Mouse (Mus musculus) thymus, adult 2 months (tissue): ENCODE data around the gene Txn1. TPM values are rescaled to one million over a fixed set of nuclear protein-coding genes. Genes with fewer than 3 reads are reported as not detected.

Experiments
- DNase-seq: peaks from one replicate; pipeline ENCODE4 v3.0.0; 2021
- H3K27ac ChIP-seq: fragments of 200-500 bp; 2 replicates; pipeline ENCODE4 v1.5.1; 2012; ENCODE audit warnings: low read length, control low read depth; ENCODE audit not compliant: control insufficient read depth, insufficient read depth
- H3K27me3 ChIP-seq: fragments of 200-500 bp; 2 replicates; pipeline ENCODE4 v1.6.1; 2012; ENCODE audit warnings: mild to moderate bottlenecking, low read length, moderate library complexity, mixed read lengths; ENCODE audit not compliant: control insufficient read depth, insufficient read depth
- H3K36me3 ChIP-seq: fragments of 200-500 bp; 2 replicates; pipeline ENCODE4 v1.6.1; 2012; ENCODE audit warnings: mild to moderate bottlenecking, low read length, moderate library complexity; ENCODE audit not compliant: control insufficient read depth, insufficient read depth
- H3K4me1 ChIP-seq: fragments of 200-500 bp; replicated peaks from 2 replicates; pipeline ENCODE4 v1.6.1; 2012; ENCODE audit warnings: low read length; ENCODE audit not compliant: control insufficient read depth, insufficient read depth
- H3K4me3 ChIP-seq: fragments of 200-500 bp; 2 replicates; pipeline ENCODE4 v1.5.1; 2012; ENCODE audit warnings: mild to moderate bottlenecking, low read length, control low read depth, moderate library complexity; ENCODE audit not compliant: control insufficient read depth, insufficient read depth
- CTCF ChIP-seq: fragments of 200-500 bp; IDR thresholded peaks from 2 replicates; pipeline ENCODE4 v1.5.1; 2012; ENCODE audit warnings: mild to moderate bottlenecking, control low read depth, low read length, moderate library complexity, borderline replicate concordance; ENCODE audit not compliant: control insufficient read depth, poor library complexity, insufficient read depth; ENCODE audit errors: extremely low read depth
- POLR2A ChIP-seq: fragments of 200-500 bp; IDR thresholded peaks from 2 replicates; pipeline ENCODE4 v1.6.1; 2012; ENCODE audit warnings: mild to moderate bottlenecking, low read length, control low read depth, moderate library complexity; ENCODE audit not compliant: control insufficient read depth, poor library complexity, insufficient read depth; ENCODE audit errors: extremely low read depth
- WGBS: fragments of 180-500 bp; shearing (Covaris S2); methylation state at CpG from one replicate; pipeline ENCODE4 v1.1.7; 2018; 5-methylcytosine and 5-hydroxymethylcytosine counted together
- polyA plus RNA-seq: library from polyadenylated mRNA; depleted of rRNA; stranded (reverse); fragments of >200 nt; gene quantifications from 2 replicates; pipeline ENCODE4 v1.2.3, GENCODE M21; 2012; rRNA removed

Txn1 gene
- polyA plus RNA-seq, 1 experiment: 214 TPM

- Histone ChIP-seq H3K27ac (no peak overlapping the region), H3K4me1 (peaks cover 8% of the 10 kb centered on the region), H3K4me3 (no peak overlapping the region), H3K36me3 (no peaks in the 10 kb centered on the region), H3K27me3 (no peaks in the 10 kb centered on the region)
- DNase-seq: peak; percentile 79
- WGBS: 6% methylated on average over 5 of the region's 5 CpGs
- TF ChIP-seq POLR2A: no peak
- TF ChIP-seq CTCF: peak; percentile 19; the same call in 1 of the 2 replicates
These were observed 52.0 kb downstream of the Txn1 start for GRCm38 (mm10) chr4:57904211-57904610.

- TF ChIP-seq CTCF (no peak), POLR2A (no peak)
- no peak overlapping the region for H3K27ac ChIP-seq
- 32% methylated on average over 5 of the region's 5 CpGs for WGBS
- H3K36me3 ChIP-seq: no peaks in the 10 kb centered on the region
- H3K27me3 ChIP-seq: no peaks in the 10 kb centered on the region
- no peak overlapping the region for H3K4me3 ChIP-seq
- no peak for DNase-seq
- peaks cover 8% of the 10 kb centered on the region for H3K4me1 ChIP-seq
These were observed 53.6 kb downstream of the Txn1 start for GRCm38 (mm10) chr4:57902619-57903018.

DNA sequence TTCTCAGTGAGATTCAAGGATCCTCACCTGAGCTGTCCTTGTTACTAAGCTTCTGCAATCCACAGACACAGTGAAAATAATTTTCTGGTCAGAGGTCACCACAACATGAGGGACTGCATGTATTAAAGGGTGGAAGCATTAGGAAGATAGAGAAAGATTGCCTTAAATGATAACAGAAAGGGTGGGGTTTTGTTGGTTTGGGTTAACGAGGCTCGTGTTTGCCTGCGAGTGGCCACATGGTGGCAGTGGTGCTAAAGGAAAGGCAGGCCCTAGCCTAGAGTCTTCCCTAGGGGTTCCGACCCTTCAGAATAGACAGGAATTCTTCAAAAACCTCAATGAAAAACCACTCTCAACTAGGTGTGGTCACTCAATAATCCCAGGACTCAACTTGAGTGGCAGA is 55.0 kb downstream of the Txn1 start:
- Histone ChIP-seq H3K27ac (no peak overlapping the region), H3K4me1 (peaks cover 15% of the 10 kb centered on the region), H3K27me3 (no peaks in the 10 kb centered on the region), H3K4me3 (no peak overlapping the region), H3K36me3 (no peaks in the 10 kb centered on the region)
- TF ChIP-seq POLR2A (no peak), CTCF (peak; percentile 51; the same call in 1 of the 2 replicates)
- DNase-seq: peak; percentile 63
- 2% methylated on average over 4 of the region's 4 CpGs for WGBS

- Histone ChIP-seq H3K4me1 (peaks cover 10% of the 10 kb centered on the region), H3K36me3 (peaks cover 5% of the 10 kb centered on the region; the same call in 1 of the 2 replicates), H3K27ac (no peak overlapping the region), H3K27me3 (no peaks in the 10 kb centered on the region), H3K4me3 (no peak overlapping the region)
- DNase-seq: peak; percentile 39
- 5% methylated on average over 3 of the region's 3 CpGs for WGBS
- no peak for TF ChIP-seq CTCF
- no peak for TF ChIP-seq POLR2A
These were observed 59.6 kb downstream of the Txn1 start for GRCm38 (mm10) chr4:57896631-57897030.

DNA sequence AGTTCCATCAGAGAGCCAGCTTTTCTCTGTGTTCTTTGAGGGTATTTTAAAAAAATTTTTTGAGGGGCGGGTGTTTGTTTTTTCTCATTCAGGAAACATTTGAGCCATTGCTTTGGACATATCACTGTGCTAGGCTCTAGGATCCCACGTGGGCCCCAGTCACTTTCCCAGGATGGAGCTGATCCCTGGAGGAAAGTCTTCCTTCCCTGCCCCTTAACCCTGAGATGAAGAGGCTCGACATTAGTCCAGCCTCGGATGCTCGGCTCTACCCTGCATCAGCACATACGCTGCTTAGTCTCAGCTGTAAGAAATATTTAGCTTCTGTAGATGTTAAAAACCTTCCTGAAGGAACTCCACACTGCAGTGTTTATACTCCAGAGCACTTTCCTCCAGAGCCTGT is 60.3 kb downstream of the Txn1 start:
- TF ChIP-seq CTCF (no peak), POLR2A (no peak)
- WGBS: 88% methylated on average over 6 of the region's 6 CpGs
- no peak overlapping the region for H3K27ac ChIP-seq
- no peaks in the 10 kb centered on the region for H3K27me3 ChIP-seq
- H3K4me1 ChIP-seq: peaks cover 10% of the 10 kb centered on the region
- H3K36me3 ChIP-seq: peaks cover 5% of the 10 kb centered on the region; the same call in 1 of the 2 replicates
- DNase-seq: no peak
- H3K4me3 ChIP-seq: no peak overlapping the region

GRCm38 (mm10) chr4:57895140-57895539 is 61.1 kb downstream of the Txn1 start:
- Histone ChIP-seq H3K4me1 (peaks cover 10% of the 10 kb centered on the region), H3K4me3 (no peak overlapping the region), H3K27ac (no peak overlapping the region), H3K27me3 (no peaks in the 10 kb centered on the region), H3K36me3 (peaks cover 5% of the 10 kb centered on the region; the same call in 1 of the 2 replicates)
- 94% methylated on average over 5 of the region's 5 CpGs for WGBS
- no peak for DNase-seq
- no peak for TF ChIP-seq CTCF
- no peak for TF ChIP-seq POLR2A

Other genes starting within 250 kb of the Txn1 start
- 99.2 and 117 TPM in 2 replicates for gene Akap2, start 238.8 kb downstream of the Txn1 start, polyA plus RNA-seq
- gene D630039A03Rik, start 40.1 kb downstream of the Txn1 start, polyA plus RNA-seq: 0.14 and 0.26 TPM in 2 replicates
- not detected in 2 replicates for gene Txndc8, start 52.7 kb upstream of the Txn1 start, polyA plus RNA-seq